Mouse (Mus musculus) hindbrain, embryonic 15.5 days (tissue): ENCODE data around the gene Pnmal2. TPM values are rescaled to one million over a fixed set of nuclear protein-coding genes. Genes with fewer than 3 reads are reported as not detected.

Experiments
- ATAC-seq: fragments of 200-750 bp; cut with Nextera tagmentation; 2 replicates; pipeline ENCODE4 v1.8.0; 2017; ENCODE audit warnings: low read depth, moderate number of reproducible peaks, moderate TSS enrichment; ENCODE audit not compliant: low FRiP score
- H3K27ac ChIP-seq: fragments of 300-500 bp; sonication (generic); replicated peaks from 2 replicates; pipeline ENCODE4 v1.5.1; 2015; ENCODE audit warnings: mild to moderate bottlenecking, inconsistent platforms
- H3K27me3 ChIP-seq: fragments of 300-500 bp; sonication (generic); 2 replicates; pipeline ENCODE4 v1.6.1; 2015; ENCODE audit warnings: control low read depth, inconsistent platforms
- H3K36me3 ChIP-seq: fragments of 300-500 bp; sonication (generic); 2 replicates; pipeline ENCODE4 v1.6.1; 2015; ENCODE audit warnings: control low read depth, inconsistent platforms
- H3K4me1 ChIP-seq: fragments of 300-500 bp; sonication (generic); replicated peaks from 2 replicates; pipeline ENCODE4 v1.6.1; 2015; ENCODE audit warnings: control low read depth, inconsistent platforms
- H3K4me2 ChIP-seq: fragments of 300-500 bp; sonication (generic); 2 replicates; pipeline ENCODE4 v1.6.1; 2015; ENCODE audit warnings: moderate library complexity, mild to moderate bottlenecking, inconsistent platforms
- H3K4me3 ChIP-seq: fragments of 300-500 bp; sonication (generic); 2 replicates; pipeline ENCODE4 v1.5.1; 2015; ENCODE audit warnings: mild to moderate bottlenecking, inconsistent platforms
- H3K9ac ChIP-seq: fragments of 300-500 bp; sonication (generic); 2 replicates; pipeline ENCODE4 v1.6.1; 2015; ENCODE audit warnings: inconsistent platforms
- H3K9me3 ChIP-seq: fragments of 300-500 bp; sonication (generic); 2 replicates; pipeline ENCODE4 v1.6.1; 2016; ENCODE audit warnings: control low read depth, inconsistent platforms
- WGBS: fragments of 180-500 bp; shearing (Covaris S2); methylation state at CpG from one replicate; pipeline ENCODE4 v1.1.7; 2015; 5-methylcytosine and 5-hydroxymethylcytosine counted together
- polyA plus RNA-seq: library from polyadenylated mRNA; unstranded; fragments of >200 nt; fragmentation: Nextera tagmentation; extraction: Ambion mirVana; gene quantifications from 2 replicates; pipeline ENCODE4 v1.2.1, GENCODE M21; 2015

Gene Pnmal2
- polyA plus RNA-seq, 1 experiment from 2014 or later, result 150 TPM

- no peaks in the 10 kb centered on the region for H3K9me3 ChIP-seq
- H3K4me3 ChIP-seq, result peak overlapping the region; percentile 88
- H3K4me1 ChIP-seq, result peaks cover 58% of the 10 kb centered on the region
- no peak for ATAC-seq
- peak overlapping the region; percentile 37 for H3K9ac ChIP-seq
- 0 out of 2 replicates have a peak overlapping the region, but pooled peaks have one; percentile 16 for H3K27ac ChIP-seq
- no peaks in the 10 kb centered on the region for H3K27me3 ChIP-seq
- H3K4me2 ChIP-seq, result peak overlapping the region; percentile 89
- 76% methylated on average over 13 of the region's 13 CpGs for WGBS
- H3K36me3 ChIP-seq, result peaks cover 43% of the 10 kb centered on the region
Measured at GRCm38 (mm10) chr7:16919395-16920149, 24.9 kb upstream of the Pnmal2 start.

GRCm38 (mm10) chr7:16920150-16920579 is 24.3 kb upstream of the Pnmal2 start:
- peak overlapping the region; percentile 88 for H3K4me3 ChIP-seq
- H3K36me3 ChIP-seq, result peaks cover 37% of the 10 kb centered on the region
- 75% methylated on average over 7 of the region's 7 CpGs for WGBS

GRCm38 (mm10) chr7:16920818-16921791 is 23.4 kb upstream of the Pnmal2 start:
- peak overlapping the region; percentile 95 for H3K9ac ChIP-seq
- H3K9me3 ChIP-seq, result no peaks in the 10 kb centered on the region
- WGBS, result 33% methylated on average over 21 of the region's 21 CpGs
- peaks cover 62% of the 10 kb centered on the region for H3K4me1 ChIP-seq
- no peak for ATAC-seq
- peak overlapping the region; percentile 88 for H3K4me3 ChIP-seq
- H3K4me2 ChIP-seq, result peak overlapping the region; percentile 89
- peak overlapping the region; percentile 96 for H3K27ac ChIP-seq
- H3K36me3 ChIP-seq, result peaks cover 29% of the 10 kb centered on the region
- no peaks in the 10 kb centered on the region for H3K27me3 ChIP-seq

More at GRCm38 (mm10) chr7:16920150-16920579, 24.3 kb upstream of the Pnmal2 start:
- Histone ChIP-seq H3K27ac (0 out of 2 replicates have a peak overlapping the region, but pooled peaks have one; percentile 16), H3K4me2 (peak overlapping the region; percentile 89), H3K9ac (peak overlapping the region; percentile 37), H3K27me3 (no peaks in the 10 kb centered on the region), H3K4me1 (peaks cover 62% of the 10 kb centered on the region), H3K9me3 (no peaks in the 10 kb centered on the region)
- ATAC-seq, result no peak

GRCm38 (mm10) chr7:16921881-16922335 is 22.6 kb upstream of the Pnmal2 start:
- Histone ChIP-seq H3K9ac (peak overlapping the region; percentile 95), H3K4me1 (peaks cover 62% of the 10 kb centered on the region), H3K4me3 (peak overlapping the region; percentile 88), H3K36me3 (peaks cover 21% of the 10 kb centered on the region), H3K27ac (peak overlapping the region; percentile 96), H3K9me3 (no peaks in the 10 kb centered on the region), H3K27me3 (no peaks in the 10 kb centered on the region), H3K4me2 (peak overlapping the region; percentile 89)
- WGBS, result 33% methylated on average over 6 of the region's 6 CpGs
- ATAC-seq, result no peak

GRCm38 (mm10) chr7:16922360-16922973 is 22.0 kb upstream of the Pnmal2 start:
- H3K36me3 ChIP-seq, result peaks cover 15% of the 10 kb centered on the region
- 31% methylated on average over 10 of the region's 10 CpGs for WGBS
- peaks cover 57% of the 10 kb centered on the region for H3K4me1 ChIP-seq
- no peaks in the 10 kb centered on the region for H3K9me3 ChIP-seq
- ATAC-seq, result no peak
- peak overlapping the region; percentile 95 for H3K9ac ChIP-seq
- H3K4me2 ChIP-seq, result peak overlapping the region; percentile 89
- peak overlapping the region; percentile 96 for H3K27ac ChIP-seq
- H3K4me3 ChIP-seq, result peak overlapping the region; percentile 88
- no peaks in the 10 kb centered on the region for H3K27me3 ChIP-seq

GRCm38 (mm10) chr7:16923283-16924036 is 21.0 kb upstream of the Pnmal2 start:
- Histone ChIP-seq H3K27me3 (no peaks in the 10 kb centered on the region), H3K4me3 (peak overlapping the region; percentile 88), H3K27ac (peak overlapping the region; percentile 96), H3K4me2 (peak overlapping the region; percentile 89), H3K9ac (peak overlapping the region; percentile 95), H3K9me3 (no peaks in the 10 kb centered on the region), H3K4me1 (peaks cover 47% of the 10 kb centered on the region), H3K36me3 (peaks cover 6% of the 10 kb centered on the region; the same call in 1 of the 2 replicates)
- WGBS, result under 1% methylated on average over 34 of the region's 57 CpGs
- peak; percentile 4; the same call in 1 of the 2 replicates for ATAC-seq

- WGBS, result 2% methylated on average over 59 of the region's 64 CpGs
- no peaks in the 10 kb centered on the region for H3K36me3 ChIP-seq
Measured at GRCm38 (mm10) chr7:16924037-16924834, 20.2 kb upstream of the Pnmal2 start, which contains the start of gene Calm3. Calm3 (minus strand) TSS chr7:16924114.

GRCm38 (mm10) chr7:16928341-16928740 is 16.1 kb upstream of the Pnmal2 start:
- peaks cover 26% of the 10 kb centered on the region for H3K4me1 ChIP-seq
- H3K27me3 ChIP-seq, result no peaks in the 10 kb centered on the region
- no peak overlapping the region for H3K27ac ChIP-seq
- H3K9ac ChIP-seq, result no peak overlapping the region
- no peak overlapping the region for H3K4me3 ChIP-seq
- no peak for ATAC-seq
- 60% methylated on average over 2 of the region's 2 CpGs for WGBS
- no peaks in the 10 kb centered on the region for H3K36me3 ChIP-seq
- H3K4me2 ChIP-seq, result no peak overlapping the region
- H3K9me3 ChIP-seq, result no peaks in the 10 kb centered on the region

More at GRCm38 (mm10) chr7:16924037-16924834, 20.2 kb upstream of the Pnmal2 start, which contains the start of gene Calm3:
- Histone ChIP-seq H3K4me1 (peaks cover 40% of the 10 kb centered on the region), H3K27ac (peak within 1 kb of the TSS; percentile 96), H3K9me3 (no peaks in the 10 kb centered on the region), H3K4me2 (peak within 1 kb of the TSS; percentile 89), H3K27me3 (no peaks in the 10 kb centered on the region), H3K9ac (peak within 1 kb of the TSS; percentile 95), H3K4me3 (peak within 1 kb of the TSS; percentile 88)
- peak; percentile 94 for ATAC-seq

- Histone ChIP-seq H3K27me3 (no peaks in the 10 kb centered on the region), H3K27ac (peak overlapping the region; percentile 57; the same call in 1 of the 2 replicates), H3K9me3 (no peaks in the 10 kb centered on the region), H3K4me2 (no peak overlapping the region), H3K36me3 (no peaks in the 10 kb centered on the region), H3K4me1 (peaks cover 30% of the 10 kb centered on the region), H3K9ac (no peak overlapping the region), H3K4me3 (no peak overlapping the region)
- 3% methylated on average over 1 of the region's 1 CpGs for WGBS
- ATAC-seq, result no peak
Measured at GRCm38 (mm10) chr7:16930850-16931249, 13.6 kb upstream of the Pnmal2 start.

- ATAC-seq, result peak; percentile 71
- Histone ChIP-seq H3K4me2 (no peak overlapping the region), H3K4me3 (no peak overlapping the region), H3K27me3 (no peaks in the 10 kb centered on the region), H3K27ac (peak overlapping the region; percentile 76), H3K9me3 (no peaks in the 10 kb centered on the region), H3K36me3 (no peaks in the 10 kb centered on the region), H3K9ac (no peak overlapping the region), H3K4me1 (peaks cover 30% of the 10 kb centered on the region)
- WGBS, result 17% methylated on average over 14 of the region's 14 CpGs
Measured at GRCm38 (mm10) chr7:16931968-16932627, 12.4 kb upstream of the Pnmal2 start.
